Mouse (Mus musculus) urinary bladder, postnatal 0 days (tissue): ENCODE measurements around the gene Ankrd50. TPM values are rescaled to one million over a fixed set of nuclear protein-coding genes. Genes with fewer than 3 reads are reported as not detected.

Source experiments
- polyA plus RNA-seq: library from polyadenylated mRNA; unstranded; fragments of >200 nt; fragmentation: Nextera tagmentation; extraction: Ambion mirVana; gene quantifications from 2 replicates; pipeline ENCODE4 v1.2.1, GENCODE M21; 2015

Gene Ankrd50
- polyA plus RNA-seq, result 9.8 and 13.7 TPM in 2 replicates

DNA sequence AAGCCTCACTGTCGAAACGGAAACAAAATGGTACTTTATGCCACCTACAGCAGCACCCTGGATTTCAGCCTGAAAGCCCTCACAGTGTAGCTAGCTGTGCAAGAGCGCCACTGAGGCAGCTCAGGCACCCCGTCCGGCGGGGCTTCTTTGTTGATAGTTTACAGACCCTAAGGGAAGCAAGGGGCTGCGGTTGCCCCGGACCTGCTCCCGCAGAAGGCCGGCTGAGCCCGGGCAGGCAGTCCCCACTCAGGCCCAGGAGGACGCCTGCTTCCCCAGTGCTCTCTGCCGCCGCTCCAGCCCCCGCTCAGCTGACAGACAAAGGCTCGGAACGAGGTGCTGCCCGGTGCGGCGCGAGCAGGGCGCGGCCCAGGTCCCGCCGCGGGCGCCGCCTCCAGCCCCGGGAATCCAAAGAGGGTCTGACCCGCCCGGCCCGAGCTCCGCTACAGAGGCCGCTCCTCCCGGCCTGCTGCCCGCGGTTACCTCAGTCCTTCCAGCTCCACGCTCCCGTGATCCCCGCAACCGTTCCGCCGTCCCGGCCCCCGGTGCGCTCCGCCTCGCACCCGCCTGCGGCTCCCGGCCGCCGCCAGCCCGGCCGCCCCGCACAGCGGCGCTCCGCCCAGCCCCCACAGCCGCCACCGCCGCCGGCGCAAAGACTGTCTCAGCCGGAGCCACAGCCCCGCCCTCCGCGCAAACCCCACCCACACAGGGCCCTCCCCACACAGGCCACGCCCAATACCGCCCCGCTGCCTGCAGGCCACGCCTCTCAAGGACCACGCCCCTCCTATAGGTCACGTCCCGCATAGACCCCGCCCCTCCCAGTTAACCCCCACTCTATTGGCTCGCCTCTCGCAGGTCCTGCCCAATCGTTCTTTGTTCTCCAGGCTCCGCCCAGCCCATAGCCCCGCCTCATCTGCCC is at the start of gene Ankrd50:
Ankrd50 (minus strand) TSS at position 654 of the 916 bp plus-strand sequence.

